ENCODE assay signal across 11 mouse cellular contexts in the genomic region with DNA sequence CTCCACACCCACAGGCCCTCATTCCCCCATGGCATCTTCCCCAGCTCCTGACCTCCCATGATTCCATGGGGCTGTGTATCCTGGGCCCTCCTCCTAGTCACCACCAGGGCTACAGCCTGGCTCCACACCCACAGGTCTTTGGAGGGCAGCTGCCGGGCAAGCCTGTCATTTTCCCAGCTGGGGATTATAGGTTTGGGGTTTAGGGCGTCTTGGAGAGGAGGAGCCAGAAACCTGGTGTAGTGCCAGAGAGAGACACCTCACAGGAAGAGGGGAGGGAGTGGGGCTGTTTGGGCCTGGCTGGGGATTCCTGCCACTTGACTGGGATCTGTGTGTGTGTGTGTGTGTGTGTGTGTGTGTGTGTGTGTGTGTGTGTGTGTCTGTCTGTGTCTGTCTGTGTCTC.
A peak's percentile ranks its signal among the peaks of the same experiment; 100 is the strongest.
DNase-seq lines count a peak whose midpoint lies in the region; ATAC-seq and TF ChIP-seq lines count a peak whose summit lies in the region.
"Had no signal": no experiment of that assay in that cellular context is flagged by ENCODE, and none has a peak within 500 bp of the region (broad histone marks: within the 10 kb centered on the region; RNA-seq: fewer than 3 reads in every experiment).

No protein-coding gene starts in this region.

- no peak overlapping the region for H3K4me2 ChIP-seq in intestine, embryonic 16.5 days (ENCODE audit: low read depth, low read length)
- no peak overlapping the region for H3K4me2 ChIP-seq in intestine, embryonic 15.5 days (replicated peaks)
- H3K4me2 ChIP-seq in hindbrain, embryonic 14.5 days (replicated peaks): no peak overlapping the region
- no peak overlapping the region for H3K4me2 ChIP-seq in midbrain, embryonic 16.5 days (ENCODE audit: low read length)
- no peak overlapping the region for H3K4me2 ChIP-seq in kidney, embryonic 15.5 days

- DNase-seq in Patski (ENCODE audit: low read depth, low spot score): no peak
- DNase-seq in hindbrain, embryonic 14.5 days (ENCODE audit: low spot score): no peak
- no peak for DNase-seq in adipocyte (ENCODE audit: low spot score)
- DNase-seq in embryo, embryonic 11 days: no peak
- DNase-seq: gastrocnemius, adult 2 months; kidney, adult 11 months; liver, postnatal 0 days had no signal

- no peak for TF ChIP-seq CTCF in Patski (IDR thresholded peaks at IDR 0.05)

- H3K4me1 ChIP-seq in intestine, embryonic 16.5 days (ENCODE audit: control insufficient read depth, insufficient read depth, low read length): peaks cover 59% of the 10 kb centered on the region
- H3K4me1 ChIP-seq in intestine, embryonic 15.5 days (replicated peaks): peaks cover 64% of the 10 kb centered on the region
- H3K4me1 ChIP-seq in hindbrain, embryonic 14.5 days (replicated peaks; ENCODE audit: control insufficient read depth, insufficient read depth, low read length): peaks cover 78% of the 10 kb centered on the region
- peaks cover 70% of the 10 kb centered on the region for H3K4me1 ChIP-seq in midbrain, embryonic 16.5 days (ENCODE audit: control insufficient read depth, insufficient read depth, low read length)
- H3K4me1 ChIP-seq in kidney, embryonic 15.5 days: peaks cover 93% of the 10 kb centered on the region

- CTCF ChIA-PET in Patski (lab: Charles Lee): no interaction called here

- no peaks in the 10 kb centered on the region for H3K27me3 ChIP-seq in intestine, embryonic 16.5 days (replicated peaks; ENCODE audit: control insufficient read depth, insufficient read depth, low read length)
- H3K27me3 ChIP-seq in intestine, embryonic 15.5 days (replicated peaks): no peaks in the 10 kb centered on the region
- no peaks in the 10 kb centered on the region for H3K27me3 ChIP-seq in Patski
- H3K27me3 ChIP-seq in hindbrain, embryonic 14.5 days (ENCODE audit: control insufficient read depth, insufficient read depth, low read length): no peaks in the 10 kb centered on the region
- H3K27me3 ChIP-seq in midbrain, embryonic 16.5 days (ENCODE audit: control insufficient read depth, insufficient read depth, low read depth, low read length): no peaks in the 10 kb centered on the region
- no peaks in the 10 kb centered on the region for H3K27me3 ChIP-seq in kidney, embryonic 15.5 days

- H3K4me3 ChIP-seq in intestine, embryonic 16.5 days (ENCODE audit: low read length): no peak overlapping the region
- no peak overlapping the region for H3K4me3 ChIP-seq in intestine, embryonic 15.5 days (replicated peaks)
- no peak overlapping the region for H3K4me3 ChIP-seq in hindbrain, embryonic 14.5 days (replicated peaks; ENCODE audit: low read length)
- H3K4me3 ChIP-seq in midbrain, embryonic 16.5 days (ENCODE audit: low read depth, low read length): no peak overlapping the region
- no peak overlapping the region for H3K4me3 ChIP-seq in kidney, embryonic 15.5 days (replicated peaks)
- H3K4me3 ChIP-seq: gastrocnemius, adult 2 months had no signal

- 10% methylated on average over 2 of the region's 2 CpGs for WGBS in intestine, embryonic 16.5 days
- 19% methylated on average over 2 of the region's 2 CpGs for WGBS in intestine, embryonic 15.5 days
- WGBS in hindbrain, embryonic 14.5 days: 28% methylated on average over 2 of the region's 2 CpGs
- 33% methylated on average over 2 of the region's 2 CpGs for WGBS in midbrain, embryonic 16.5 days
- 29% methylated on average over 2 of the region's 2 CpGs for WGBS in kidney, embryonic 15.5 days

- H3K9ac ChIP-seq in intestine, embryonic 16.5 days (ENCODE audit: low read depth, low read length): peak overlapping the region; percentile 15; the same call in 1 of the 2 replicates
- H3K9ac ChIP-seq in intestine, embryonic 15.5 days: no peak overlapping the region
- no peak overlapping the region for H3K9ac ChIP-seq in hindbrain, embryonic 14.5 days
- H3K9ac ChIP-seq in midbrain, embryonic 16.5 days (ENCODE audit: low read depth, low read length): peak overlapping the region; percentile 22; the same call in 1 of the 2 replicates
- no peak overlapping the region for H3K9ac ChIP-seq in kidney, embryonic 15.5 days
- H3K9ac ChIP-seq: liver, postnatal 0 days had no signal

- POLR2A ChIA-PET in Patski (lab: Charles Lee): interaction anchor here (1.1 kb wide), 1 partner anchor 87 kb away, joined by 3 read pairs; no protein-coding TSS in a partner anchor

- no peak for ATAC-seq in intestine, embryonic 16.5 days
- ATAC-seq in intestine, embryonic 15.5 days: no peak
- ATAC-seq in Patski: peak; percentile 42
- no peak for ATAC-seq in hindbrain, embryonic 14.5 days (ENCODE audit: low FRiP score)
- ATAC-seq in midbrain, embryonic 16.5 days: no peak
- no peak for ATAC-seq in kidney, embryonic 15.5 days (replicated peaks; ENCODE audit: low FRiP score)
- ATAC-seq: liver, postnatal 0 days had no signal

- H3K27ac ChIP-seq in intestine, embryonic 16.5 days (ENCODE audit: low read length): no peak overlapping the region
- no peak overlapping the region for H3K27ac ChIP-seq in intestine, embryonic 15.5 days
- H3K27ac ChIP-seq in hindbrain, embryonic 14.5 days: peak overlapping the region; percentile 54
- peak overlapping the region; percentile 78 for H3K27ac ChIP-seq in midbrain, embryonic 16.5 days (ENCODE audit: low read length)
- no peak overlapping the region for H3K27ac ChIP-seq in kidney, embryonic 15.5 days
- H3K27ac ChIP-seq: gastrocnemius, adult 2 months had no signal

- in situ Hi-C loops in Patski (cut with MboI; ENCODE audit: low pct_unique_long_range_greater_than_20kb): no loop called here

- no peaks in the 10 kb centered on the region for H3K9me3 ChIP-seq in intestine, embryonic 16.5 days (ENCODE audit: control insufficient read depth, low read length)
- no peaks in the 10 kb centered on the region for H3K9me3 ChIP-seq in intestine, embryonic 15.5 days
- no peaks in the 10 kb centered on the region for H3K9me3 ChIP-seq in hindbrain, embryonic 14.5 days (ENCODE audit: control insufficient read depth, low read length)
- H3K9me3 ChIP-seq in midbrain, embryonic 16.5 days (replicated peaks; ENCODE audit: control insufficient read depth, low read length, poor library complexity, severe bottlenecking): no peaks in the 10 kb centered on the region
- no peaks in the 10 kb centered on the region for H3K9me3 ChIP-seq in kidney, embryonic 15.5 days (replicated peaks)

- no peaks in the 10 kb centered on the region for H3K36me3 ChIP-seq in intestine, embryonic 16.5 days (ENCODE audit: control insufficient read depth, insufficient read depth, low read length)
- peaks cover 3% of the 10 kb centered on the region for H3K36me3 ChIP-seq in intestine, embryonic 15.5 days
- H3K36me3 ChIP-seq in hindbrain, embryonic 14.5 days (replicated peaks; ENCODE audit: control insufficient read depth, insufficient read depth): peaks cover 9% of the 10 kb centered on the region; the same call in 1 of the 2 replicates
- no peaks in the 10 kb centered on the region for H3K36me3 ChIP-seq in midbrain, embryonic 16.5 days (ENCODE audit: control insufficient read depth, insufficient read depth, low read length)
- H3K36me3 ChIP-seq in kidney, embryonic 15.5 days: peaks cover 10% of the 10 kb centered on the region

Comparison
In these comparisons a context has a peak if more than half of its experiments do, and no peak if none do; other contexts are left out.
1. H3K9ac ChIP-seq: peak in intestine, embryonic 16.5 days (single experiment) and midbrain, embryonic 16.5 days (single experiment); none in intestine, embryonic 15.5 days (single experiment), hindbrain, embryonic 14.5 days (single experiment) and kidney, embryonic 15.5 days (single experiment).
2. H3K27ac ChIP-seq: peak in hindbrain, embryonic 14.5 days (single experiment) and midbrain, embryonic 16.5 days (single experiment); none in intestine, embryonic 16.5 days (single experiment), intestine, embryonic 15.5 days (single experiment) and kidney, embryonic 15.5 days (single experiment).